16 mouse cellular contexts compared by ENCODE assay signal in the genomic region with DNA sequence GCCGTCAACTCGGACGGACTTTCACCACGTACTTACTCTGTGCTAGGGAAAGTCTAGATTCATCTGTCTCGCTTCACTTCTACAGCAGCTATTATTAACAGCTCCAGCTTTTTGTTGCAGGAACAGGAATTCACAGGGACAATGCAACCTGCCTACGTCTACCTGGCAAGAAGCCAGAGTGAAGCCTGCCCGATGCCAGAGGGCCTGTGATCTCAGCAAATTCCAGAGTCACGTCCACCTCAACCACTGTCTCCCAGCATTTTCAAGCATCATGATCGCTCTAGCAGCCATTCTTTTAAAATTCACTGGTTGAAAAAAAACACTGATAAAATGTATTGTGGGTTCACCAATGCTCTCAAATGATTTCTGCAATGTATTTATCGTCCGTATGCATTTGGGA. TPM values are rescaled to one million over a fixed set of nuclear protein-coding genes. Genes with fewer than 3 reads are reported as not detected.
A peak's percentile ranks its signal among the peaks of the same experiment; 100 is the strongest.
DNase-seq lines count a peak whose midpoint lies in the region; ATAC-seq lines count a peak whose summit lies in the region.
"Had no signal": no experiment of that assay in that cellular context is flagged by ENCODE, and none has a peak within 500 bp of the region (broad histone marks: within the 10 kb centered on the region; RNA-seq: fewer than 3 reads in every experiment).

No protein-coding gene starts in this region.

- H3K9me3 ChIP-seq in heart, embryonic 15.5 days (replicated peaks): no peaks in the 10 kb centered on the region
- H3K9me3 ChIP-seq: forebrain, embryonic 15.5 days; hindbrain, embryonic 15.5 days had no signal

- WGBS in heart, embryonic 15.5 days: 45% methylated on average over 11 of the region's 11 CpGs

- no peak overlapping the region for H3K27ac ChIP-seq in heart, embryonic 15.5 days
- H3K27ac ChIP-seq: forebrain, embryonic 15.5 days; hindbrain, embryonic 15.5 days had no signal

- peak overlapping the region; percentile 6 for H3K4me3 ChIP-seq in heart, embryonic 15.5 days
- H3K4me3 ChIP-seq: forebrain, embryonic 15.5 days; hindbrain, embryonic 15.5 days had no signal

- ATAC-seq in heart, embryonic 15.5 days (replicated peaks; ENCODE audit: insufficient number of reproducible peaks, insufficient read depth, low FRiP score, low read depth): no peak
- ATAC-seq: forebrain, embryonic 15.5 days; intestine, embryonic 16.5 days had no signal

- H3K4me1 ChIP-seq in heart, embryonic 15.5 days (replicated peaks): no peaks in the 10 kb centered on the region
- H3K4me1 ChIP-seq: forebrain, embryonic 15.5 days; hindbrain, embryonic 15.5 days had no signal

- DNase-seq in heart, adult 11 months: peak; percentile 62
- no peak for DNase-seq in heart, adult 9 months (ENCODE audit: low spot score in 2 of 2)
- DNase-seq in heart, postnatal 25 days (ENCODE audit: low spot score): no peak
- DNase-seq in kidney, postnatal 25 days: peak; percentile 11 to 38
- no peak for DNase-seq in kidney, adult 8-10 months
- DNase-seq: adrenal gland, adult 8-10 months; adrenal gland, postnatal 36 days; cerebellum, adult 11 months; cerebellum, adult 8-10 months; gastrocnemius, postnatal 36 days; heart, adult 18-20 months; kidney, adult 2 months had no signal

- no peak overlapping the region for H3K9ac ChIP-seq in heart, embryonic 15.5 days
- H3K9ac ChIP-seq: forebrain, embryonic 15.5 days; hindbrain, embryonic 15.5 days had no signal

- H3K36me3 ChIP-seq in heart, embryonic 15.5 days: no peaks in the 10 kb centered on the region
- H3K36me3 ChIP-seq: forebrain, embryonic 15.5 days; hindbrain, embryonic 15.5 days had no signal

- H3K27me3 ChIP-seq in heart, embryonic 15.5 days: no peaks in the 10 kb centered on the region
- H3K27me3 ChIP-seq: forebrain, embryonic 15.5 days had no signal

- peak overlapping the region; percentile 41 for H3K4me2 ChIP-seq in heart, embryonic 15.5 days
- H3K4me2 ChIP-seq: forebrain, embryonic 15.5 days; hindbrain, embryonic 15.5 days had no signal

- intact Hi-C loops in heart, postnatal 25 days (cut with DNase I): no loop called here

RNA-seq across cellular contexts. Expression of a gene that starts 6.9 kb away (rescaled TPM):
- 2.9 and 3.0 TPM in 2 replicates for polyA plus RNA-seq in heart, embryonic 15.5 days (2015; fragmentation: Nextera tagmentation; extraction: Ambion mirVana)
- total RNA-seq in heart, postnatal 25 days (2021): 1 to 10 TPM; 7.0 to 7.9 TPM

Comparison
In these comparisons a context has a peak if more than half of its experiments do, and no peak if none do; other contexts are left out.
1. DNase-seq: peak in heart, adult 11 months (single experiment) and kidney, postnatal 25 days (2 of 2); none in heart, adult 9 months (0 of 2), heart, postnatal 25 days (single experiment) and kidney, adult 8-10 months (0 of 2).